Mouse (Mus musculus): ENCODE results near the gene Ptk7. TPM values are rescaled to one million over a fixed set of nuclear protein-coding genes. Genes with fewer than 3 reads are reported as not detected.

Gene Ptk7
- polyA plus RNA-seq, 1 experiment from 2014 or later = 99.3 TPM

DNA sequence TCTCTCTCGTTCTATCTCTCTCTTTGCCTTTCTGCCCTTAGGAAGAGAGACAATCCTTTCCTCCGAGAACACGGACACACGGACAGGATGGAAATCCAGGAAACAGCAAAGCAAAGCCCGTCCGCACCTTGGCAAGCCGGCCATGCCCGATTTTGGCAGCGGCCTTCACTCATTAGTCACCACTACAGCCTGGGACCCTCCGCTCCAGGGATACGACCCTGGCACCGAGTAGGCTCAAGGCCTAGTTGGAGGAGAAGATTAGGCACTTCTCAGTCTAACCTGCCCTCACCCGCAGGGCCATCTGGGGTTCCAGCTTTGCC lies 873 bp downstream of the Ptk7 start:
- TF ChIP-seq CTCF (IDR thresholded peaks at IDR 0.05; ENCODE audit: low read depth) = no peak
- no peaks in the 10 kb centered on the region for H3K9me3 ChIP-seq (ENCODE audit: low read depth, low read length)
- peaks cover 48% of the 10 kb centered on the region for H3K4me1 ChIP-seq (ENCODE audit: insufficient read depth)
- H3K27ac ChIP-seq (ENCODE audit: low read depth) = peak overlapping the region; percentile 99
- peak overlapping the region; percentile 86 for H3K4me2 ChIP-seq
- WGBS = under 1% methylated on average over 13 of the region's 13 CpGs
- ATAC-seq (ENCODE audit: insufficient read depth) = no peak
- no peaks in the 10 kb centered on the region for H3K27me3 ChIP-seq (ENCODE audit: insufficient read depth, low read length)
- peak overlapping the region; percentile 96 for H3K4me3 ChIP-seq (ENCODE audit: low read depth, low read length)
- peak overlapping the region; percentile 99 for H3K9ac ChIP-seq
- DNase-seq = peak; percentile 49
- H3K36me3 ChIP-seq (ENCODE audit: insufficient read depth) = 0 out of 2 replicates have a peak, but pooled peaks cover 4% of the 10 kb centered on the region

DNA sequence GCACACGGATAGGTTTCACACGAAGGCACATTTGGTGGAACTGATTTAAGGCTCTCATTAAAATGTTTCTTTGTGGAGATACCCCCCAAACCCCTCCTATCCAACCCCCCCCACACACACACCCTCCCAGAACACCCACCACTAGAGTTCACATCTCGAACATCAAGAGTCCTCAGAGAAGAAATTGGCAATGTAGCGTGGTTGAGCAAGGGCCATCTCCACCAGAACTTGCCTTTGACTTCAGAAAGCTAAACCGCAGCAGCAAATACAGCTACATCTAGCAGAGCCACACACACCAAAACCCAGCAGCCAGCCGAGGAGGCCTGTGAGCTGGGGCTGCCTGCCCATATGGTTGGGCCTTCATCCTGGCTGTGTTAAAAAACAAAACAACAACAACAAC lies 1.9 kb downstream of the Ptk7 start:
- WGBS = 25% methylated on average over 6 of the region's 6 CpGs
- H3K9me3 ChIP-seq (ENCODE audit: low read depth, low read length) = no peaks in the 10 kb centered on the region
- peaks cover 57% of the 10 kb centered on the region for H3K4me1 ChIP-seq (ENCODE audit: insufficient read depth)
- no peaks in the 10 kb centered on the region for H3K27me3 ChIP-seq (ENCODE audit: insufficient read depth, low read length)
- TF ChIP-seq CTCF (IDR thresholded peaks at IDR 0.05; ENCODE audit: low read depth) = no peak
- no peak for DNase-seq
- peak overlapping the region; percentile 86 for H3K4me2 ChIP-seq
- H3K27ac ChIP-seq (ENCODE audit: low read depth) = peak overlapping the region; percentile 25; the same call in 1 of the 2 replicates
- H3K36me3 ChIP-seq (ENCODE audit: insufficient read depth) = no peaks in the 10 kb centered on the region
- H3K4me3 ChIP-seq (ENCODE audit: low read depth, low read length) = peak overlapping the region; percentile 96
- ATAC-seq (ENCODE audit: insufficient read depth) = no peak
- H3K9ac ChIP-seq = peak overlapping the region; percentile 99

GRCm38 (mm10) chr17:46624598-46624997 lies 4.7 kb downstream of the Ptk7 start:
- peak overlapping the region; percentile 14 for H3K4me3 ChIP-seq (ENCODE audit: low read depth, low read length)
- no peak for TF ChIP-seq CTCF (IDR thresholded peaks at IDR 0.05; ENCODE audit: low read depth)
- DNase-seq = peak; percentile 38
- no peaks in the 10 kb centered on the region for H3K36me3 ChIP-seq (ENCODE audit: insufficient read depth)
- H3K4me1 ChIP-seq (ENCODE audit: insufficient read depth) = peaks cover 66% of the 10 kb centered on the region
- peak overlapping the region; percentile 38 for H3K9ac ChIP-seq
- H3K4me2 ChIP-seq = peak overlapping the region; percentile 86
- H3K27ac ChIP-seq (ENCODE audit: low read depth) = peak overlapping the region; percentile 79
- H3K9me3 ChIP-seq (ENCODE audit: low read depth, low read length) = no peaks in the 10 kb centered on the region
- no peak for ATAC-seq (ENCODE audit: insufficient read depth)
- WGBS = 45% methylated on average over 12 of the region's 12 CpGs
- H3K27me3 ChIP-seq (ENCODE audit: insufficient read depth, low read length) = no peaks in the 10 kb centered on the region

DNA sequence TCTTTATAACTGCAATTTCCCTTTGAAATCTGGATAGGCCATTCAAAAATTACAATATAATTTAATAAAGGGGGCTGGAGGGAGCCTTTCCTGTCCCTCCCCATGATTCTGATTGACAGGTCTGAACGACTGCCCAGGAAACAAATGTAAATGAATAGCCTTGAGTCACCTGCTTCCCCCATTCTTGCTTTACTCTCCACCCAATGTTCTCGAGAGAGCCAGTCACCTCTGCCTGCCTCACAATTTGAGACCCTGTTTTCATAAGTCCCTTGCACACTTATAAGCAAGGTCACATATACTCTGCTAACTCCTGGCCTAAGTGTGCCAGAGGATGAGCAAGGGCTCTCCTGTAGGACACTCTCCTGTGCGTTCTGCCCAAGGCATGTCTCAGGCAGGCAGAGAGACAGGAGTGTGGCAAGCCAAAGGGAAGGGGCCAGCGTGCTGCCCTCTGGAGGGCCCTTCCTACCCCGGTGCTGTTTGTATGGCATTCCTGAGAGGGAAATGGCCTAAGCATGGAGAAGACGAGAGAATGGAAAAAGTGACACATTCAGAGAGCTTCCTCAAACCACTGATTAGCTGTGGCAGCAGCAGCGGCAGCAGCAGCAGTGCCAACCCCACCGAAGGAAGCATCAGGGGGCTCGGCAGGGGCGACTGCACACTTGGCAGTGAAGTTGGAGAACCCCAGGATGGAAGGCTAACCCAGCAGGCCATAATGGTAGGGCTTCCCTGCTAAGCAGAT lies 5.3 kb downstream of the Ptk7 start:
- WGBS = 18% methylated on average over 10 of the region's 10 CpGs
- Histone ChIP-seq H3K9ac (peak overlapping the region; percentile 38), H3K4me3 (ENCODE audit: low read depth, low read length) (peak overlapping the region; percentile 14), H3K9me3 (ENCODE audit: low read depth, low read length) (no peaks in the 10 kb centered on the region), H3K27me3 (ENCODE audit: insufficient read depth, low read length) (no peaks in the 10 kb centered on the region), H3K36me3 (ENCODE audit: insufficient read depth) (no peaks in the 10 kb centered on the region), H3K4me2 (peak overlapping the region; percentile 86), H3K4me1 (ENCODE audit: insufficient read depth) (peaks cover 72% of the 10 kb centered on the region), H3K27ac (ENCODE audit: low read depth) (peak overlapping the region; percentile 79)
- ATAC-seq (ENCODE audit: insufficient read depth) = no peak
- peak; percentile 55 for TF ChIP-seq CTCF (IDR thresholded peaks at IDR 0.05; ENCODE audit: low read depth)
- DNase-seq = peak; percentile 71

GRCm38 (mm10) chr17:46622269-46622668 lies 7.0 kb downstream of the Ptk7 start:
- Histone ChIP-seq H3K27me3 (ENCODE audit: insufficient read depth, low read length) (no peaks in the 10 kb centered on the region), H3K27ac (ENCODE audit: low read depth) (peak overlapping the region; percentile 95), H3K4me3 (ENCODE audit: low read depth, low read length) (no peak overlapping the region), H3K36me3 (ENCODE audit: insufficient read depth) (no peaks in the 10 kb centered on the region), H3K4me2 (peak overlapping the region; percentile 55), H3K9me3 (ENCODE audit: low read depth, low read length) (no peaks in the 10 kb centered on the region), H3K9ac (no peak overlapping the region), H3K4me1 (ENCODE audit: insufficient read depth) (peaks cover 89% of the 10 kb centered on the region)
- DNase-seq (peak; percentile 55), ATAC-seq (ENCODE audit: insufficient read depth) (no peak)
- WGBS = 44% methylated on average over 11 of the region's 11 CpGs
- no peak for TF ChIP-seq CTCF (IDR thresholded peaks at IDR 0.05; ENCODE audit: low read depth)

DNA sequence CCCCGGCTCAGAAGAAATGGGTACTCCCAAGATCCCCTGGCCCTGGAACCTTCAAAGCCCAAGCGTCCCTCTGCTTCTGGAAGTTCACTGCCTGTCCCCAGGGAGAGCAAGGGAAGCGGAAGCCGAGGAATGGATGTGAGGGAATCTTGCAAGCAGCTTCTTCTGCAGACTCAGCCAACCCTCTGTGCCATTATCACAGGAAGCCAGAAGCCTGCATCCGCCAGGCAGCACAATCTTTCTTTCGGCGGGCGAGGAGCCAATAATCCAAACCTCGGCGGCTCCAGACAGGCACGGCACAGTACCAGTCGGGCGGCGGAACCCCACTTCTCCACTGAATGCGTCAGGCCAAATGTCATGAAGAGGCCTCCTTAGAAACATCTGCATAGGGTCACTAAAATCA lies 8.0 kb downstream of the Ptk7 start:
- Histone ChIP-seq H3K9ac (peak overlapping the region; percentile 5; the same call in 1 of the 2 replicates), H3K4me2 (peak overlapping the region; percentile 55), H3K4me1 (ENCODE audit: insufficient read depth) (peaks cover 84% of the 10 kb centered on the region), H3K4me3 (ENCODE audit: low read depth, low read length) (peak overlapping the region; percentile 5; the same call in 1 of the 2 replicates), H3K9me3 (ENCODE audit: low read depth, low read length) (no peaks in the 10 kb centered on the region), H3K27me3 (ENCODE audit: insufficient read depth, low read length) (no peaks in the 10 kb centered on the region), H3K27ac (ENCODE audit: low read depth) (peak overlapping the region; percentile 95), H3K36me3 (ENCODE audit: insufficient read depth) (no peaks in the 10 kb centered on the region)
- no peak for TF ChIP-seq CTCF (IDR thresholded peaks at IDR 0.05; ENCODE audit: low read depth)
- ATAC-seq (ENCODE audit: insufficient read depth) (peak; percentile 36; the same call in 1 of the 2 replicates), DNase-seq (peak; percentile 88)
- 17% methylated on average over 15 of the region's 15 CpGs for WGBS

DNA sequence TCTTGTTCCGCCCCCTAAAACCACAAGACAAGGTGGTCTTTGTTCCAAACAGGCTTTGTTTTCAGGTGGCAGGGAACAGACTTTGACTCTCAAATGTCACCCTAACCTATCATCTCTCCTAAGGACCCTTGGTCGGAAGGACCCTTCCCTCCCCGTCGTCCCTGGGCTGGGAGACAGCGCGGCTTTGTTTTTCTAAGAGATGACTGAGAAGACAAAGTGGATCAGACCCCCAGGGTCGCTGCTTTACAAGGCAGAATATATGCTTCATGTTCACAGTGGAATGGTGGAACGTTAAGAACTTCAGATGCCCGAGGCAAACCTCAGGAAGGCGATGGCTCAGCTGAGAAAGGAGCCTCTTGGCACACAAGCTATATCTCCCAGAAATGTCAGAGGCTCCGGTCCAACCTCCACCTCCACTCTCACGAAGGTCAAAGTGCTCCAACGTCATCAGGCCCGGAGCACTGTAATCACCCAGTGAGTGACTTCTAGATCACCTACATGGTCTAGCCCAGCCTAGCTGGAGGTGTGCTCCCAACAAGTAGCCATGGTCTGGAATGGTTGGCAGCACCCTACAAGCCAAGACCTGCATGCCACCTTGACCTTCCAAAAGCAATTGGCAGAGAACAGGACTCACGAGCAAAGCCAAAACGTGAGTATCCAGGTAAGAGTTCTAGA lies 9.5 kb downstream of the Ptk7 start:
- ATAC-seq (ENCODE audit: insufficient read depth) (no peak), DNase-seq (peak; percentile 29)
- Histone ChIP-seq H3K27me3 (ENCODE audit: insufficient read depth, low read length) (no peaks in the 10 kb centered on the region), H3K4me3 (ENCODE audit: low read depth, low read length) (peak overlapping the region; percentile 7), H3K9ac (peak overlapping the region; percentile 27), H3K4me1 (ENCODE audit: insufficient read depth) (peaks cover 76% of the 10 kb centered on the region), H3K4me2 (peak overlapping the region; percentile 55), H3K9me3 (ENCODE audit: low read depth, low read length) (no peaks in the 10 kb centered on the region), H3K36me3 (ENCODE audit: insufficient read depth) (no peaks in the 10 kb centered on the region), H3K27ac (ENCODE audit: low read depth) (peak overlapping the region; percentile 95)
- no peak for TF ChIP-seq CTCF (IDR thresholded peaks at IDR 0.05; ENCODE audit: low read depth)
- WGBS = 18% methylated on average over 16 of the region's 16 CpGs

Measured in lung, embryonic 14.5 days (tissue).